Mouse (Mus musculus) fat pad, adult 2 months (tissue): ENCODE results near the gene Slc38a4.

Source experiments
- DNase-seq: peaks from one replicate; pipeline ENCODE4 v3.0.0-alpha.2; 2011; ENCODE audit warnings: low read depth, low spot score; ENCODE audit errors: extremely low read depth

Gene Slc38a4

DNA sequence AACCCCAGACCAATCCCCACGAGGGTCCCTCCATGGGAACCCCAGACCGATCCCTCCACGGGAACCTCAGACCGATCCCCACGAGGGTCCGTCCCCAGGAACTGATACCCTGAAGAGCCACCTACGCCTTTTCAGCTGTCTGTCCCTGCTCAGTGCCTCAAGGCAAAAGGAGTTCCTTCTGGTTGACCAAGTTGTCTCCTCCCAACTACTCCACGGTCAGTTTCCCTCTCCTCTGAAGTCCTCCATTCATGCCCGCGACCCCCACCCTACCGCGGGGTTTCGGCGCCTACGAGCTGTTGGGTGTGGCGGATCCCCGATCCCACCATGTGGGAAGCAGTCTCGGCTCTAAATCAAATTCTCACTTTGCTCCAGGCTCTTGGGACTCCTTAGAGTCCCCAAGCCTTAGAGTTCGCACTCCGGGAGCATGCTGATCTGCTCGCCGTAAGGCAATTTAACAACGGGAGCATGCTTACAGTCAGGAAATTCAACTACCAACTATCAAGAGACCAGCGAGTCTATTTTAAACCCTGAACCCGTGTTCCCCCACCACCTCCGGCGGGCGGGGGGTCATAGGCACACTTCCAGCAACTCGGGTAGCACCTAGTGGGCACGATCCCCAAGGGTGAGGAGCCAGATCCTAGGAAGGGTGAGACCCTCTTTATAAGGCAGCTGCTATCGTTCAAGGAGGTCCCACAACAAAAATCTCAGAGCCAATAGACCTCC is 828 bp downstream of the Slc38a4 start:
- DNase-seq: no peak

DNA sequence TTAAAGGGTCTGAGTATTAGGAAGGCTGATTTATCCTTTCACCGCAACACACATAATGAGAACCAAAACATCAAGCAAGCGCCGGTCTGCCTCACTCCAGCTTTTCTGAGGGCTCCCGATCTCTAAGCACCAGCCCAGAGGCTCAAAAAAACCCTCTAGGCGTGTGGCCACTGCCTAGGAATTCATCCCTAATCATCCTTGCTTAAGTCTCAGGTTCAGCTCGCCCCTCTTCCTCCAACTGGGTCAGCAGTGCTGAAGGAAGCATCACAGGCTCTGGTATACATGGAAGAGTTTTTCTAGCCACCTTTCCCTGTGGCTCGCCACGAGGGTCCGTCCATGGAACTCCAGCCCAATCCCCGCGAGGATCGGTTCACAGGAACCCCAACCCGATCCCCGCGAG is 1.6 kb downstream of the Slc38a4 start:
- no peak for DNase-seq

DNA sequence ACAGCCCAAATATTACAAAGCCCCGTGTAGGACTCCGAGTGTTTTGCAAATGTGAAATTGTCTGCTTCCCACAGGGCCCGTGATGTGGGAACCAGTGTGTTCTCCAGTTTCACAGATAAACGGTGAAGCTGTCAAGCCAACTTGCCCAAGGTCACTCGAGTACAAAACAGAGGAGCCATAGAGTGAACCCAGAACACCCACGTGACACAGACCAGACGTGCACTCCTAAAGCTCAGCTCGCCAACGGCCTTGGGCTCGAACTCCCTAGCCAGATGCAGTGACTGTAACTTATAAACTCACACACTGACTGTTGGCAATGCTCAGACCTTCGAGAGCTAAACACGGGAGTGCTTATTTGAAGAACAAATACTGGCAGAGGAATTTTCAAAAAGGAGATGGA is 5.3 kb downstream of the Slc38a4 start:
- DNase-seq: no peak

DNA sequence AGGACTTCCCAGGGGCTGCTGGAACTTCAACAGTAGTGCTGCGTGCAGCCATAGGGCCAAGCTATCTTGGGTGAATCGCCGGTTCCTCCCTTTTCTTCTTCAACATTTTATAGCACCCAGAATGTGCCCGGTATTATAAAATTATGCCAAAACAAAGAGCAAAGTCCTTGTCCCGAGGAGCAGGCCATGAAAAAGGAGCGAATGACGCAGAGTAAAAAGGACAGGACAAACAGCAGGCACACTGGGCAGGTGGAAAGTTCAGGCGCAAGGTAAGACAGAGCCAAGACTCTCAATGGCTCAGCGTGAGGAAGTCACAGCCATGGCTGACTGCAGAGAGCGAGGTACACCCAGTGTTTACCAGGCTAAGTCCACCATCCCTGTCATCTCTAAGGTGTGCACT is 5.7 kb downstream of the Slc38a4 start:
- no peak for DNase-seq

DNA sequence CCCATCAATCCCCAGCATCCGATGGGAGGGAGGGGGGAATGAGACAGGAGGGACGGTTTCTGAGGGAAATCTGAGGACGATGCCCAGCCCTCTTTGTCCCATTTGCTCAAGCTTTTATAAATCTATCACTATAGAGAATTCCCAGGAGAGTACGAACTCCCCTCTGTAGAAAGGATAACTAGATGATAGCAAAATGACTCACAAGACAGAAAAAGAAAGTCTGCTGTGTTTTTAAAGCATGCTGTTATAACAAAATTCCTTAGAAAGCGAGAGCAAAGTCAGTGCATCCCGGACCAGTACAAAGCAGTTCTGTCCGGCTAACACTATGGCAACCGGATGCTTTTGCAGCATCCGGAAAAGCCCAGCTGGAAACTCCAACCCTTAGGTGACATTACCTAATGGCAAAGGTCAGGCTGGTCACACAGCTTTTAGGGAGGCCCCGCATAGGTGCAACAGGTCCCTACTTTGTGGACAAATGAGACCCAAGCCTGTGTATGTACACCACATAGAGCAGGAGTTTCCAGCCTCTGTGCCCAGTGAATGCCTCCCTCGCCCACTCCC is 6.4 kb downstream of the Slc38a4 start:
- DNase-seq: no peak

DNA sequence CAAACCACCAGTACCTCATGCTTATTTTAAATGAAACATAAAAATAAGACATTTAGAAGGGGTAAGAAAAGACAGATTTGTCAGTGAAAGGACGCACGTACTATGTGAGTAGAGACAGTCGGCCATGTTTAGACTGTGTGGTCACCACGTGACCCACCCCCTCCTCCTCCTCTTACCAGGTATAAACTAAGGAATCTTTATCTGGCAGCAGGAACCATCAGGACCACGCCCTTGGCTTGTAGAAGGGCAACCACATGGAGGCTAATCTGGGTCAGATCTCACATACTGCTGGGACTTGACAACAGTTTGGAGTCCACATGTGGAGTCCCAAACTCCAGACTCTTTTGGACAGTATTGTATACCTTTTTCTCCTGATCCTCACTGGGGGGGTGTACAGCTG is 7.5 kb downstream of the Slc38a4 start:
- DNase-seq: no peak

DNA sequence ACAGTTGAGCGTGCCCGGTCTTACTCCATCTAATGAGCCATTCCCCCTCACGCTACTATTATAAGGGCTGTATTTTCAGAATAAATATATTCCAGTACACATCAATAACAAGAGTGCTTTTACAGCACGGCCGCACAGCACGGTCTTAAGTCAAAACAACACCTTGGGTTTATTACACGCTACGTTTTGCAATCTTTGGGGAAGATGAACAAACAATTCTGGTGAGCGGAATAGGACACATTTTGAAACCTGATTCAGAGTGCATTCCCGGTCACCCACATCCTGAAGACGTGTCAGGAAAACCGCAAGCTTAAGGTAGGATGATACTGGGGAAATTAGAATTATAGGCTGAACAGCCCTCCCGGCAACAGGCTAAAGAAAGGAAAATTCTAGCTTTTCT is 11.8 kb downstream of the Slc38a4 start:
- DNase-seq: peak; percentile 11

DNA sequence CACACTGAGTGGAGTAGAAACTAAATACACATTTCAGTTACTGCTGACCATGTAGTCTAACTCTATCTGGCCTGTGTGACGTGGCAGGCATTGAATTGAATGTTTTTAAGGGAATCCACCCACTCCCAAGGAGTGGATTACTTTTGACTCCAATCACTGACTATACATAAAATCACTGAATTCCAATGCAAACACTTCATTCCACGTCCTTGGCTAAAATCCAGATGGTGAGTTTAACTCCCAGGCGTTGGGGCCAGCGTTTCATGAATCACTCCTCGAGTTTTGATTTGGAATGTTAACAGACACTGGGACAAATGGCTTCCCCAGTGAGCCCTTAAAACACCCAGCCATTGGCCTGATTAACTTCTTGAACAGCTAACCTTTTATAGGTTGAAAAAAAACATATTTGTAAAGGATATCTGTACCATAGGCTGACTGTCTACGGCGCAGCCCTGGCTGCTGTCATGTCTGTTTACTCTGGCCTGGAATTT is 13.7 kb downstream of the Slc38a4 start:
- no peak for DNase-seq

DNA sequence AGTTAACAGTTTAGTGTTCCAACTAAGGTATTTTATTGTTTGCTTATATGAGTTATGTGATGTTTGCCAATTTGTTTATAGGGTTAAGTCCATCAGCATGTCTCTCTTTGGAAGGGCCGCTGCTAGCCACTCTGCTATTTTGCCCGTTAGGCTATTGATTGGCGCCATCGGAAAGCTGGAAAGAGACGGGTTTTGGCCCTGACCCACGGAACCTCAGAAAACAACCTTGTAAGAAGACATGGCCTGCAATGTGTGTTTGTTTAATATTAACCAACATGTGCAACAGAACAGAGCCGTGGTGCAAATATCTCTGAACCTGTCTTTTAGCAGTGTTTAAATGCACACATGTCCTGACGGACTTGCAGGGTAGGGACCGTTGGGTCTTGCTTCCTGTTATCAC is 14.6 kb downstream of the Slc38a4 start:
- no peak for DNase-seq

DNA sequence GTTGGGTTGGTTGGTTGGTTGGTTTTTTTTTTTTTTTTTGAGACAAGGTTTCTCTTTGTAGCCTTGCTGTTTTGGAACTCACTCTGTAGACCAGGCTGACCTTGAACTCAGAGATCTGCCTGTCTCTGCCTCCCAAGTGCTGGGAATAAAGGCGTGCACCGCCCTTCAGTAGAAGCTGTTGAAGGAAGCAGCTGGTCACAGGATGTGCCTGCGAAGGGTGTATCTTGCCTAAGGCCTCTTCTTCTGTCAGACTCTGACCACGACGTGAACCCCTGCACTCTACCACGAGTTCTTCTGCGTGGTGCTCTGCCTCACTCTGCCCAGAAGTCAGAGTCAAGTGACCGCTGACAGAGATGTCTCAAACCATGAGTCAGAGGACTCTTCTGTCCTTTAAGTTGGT is 18.0 kb downstream of the Slc38a4 start:
- no peak for DNase-seq

DNA sequence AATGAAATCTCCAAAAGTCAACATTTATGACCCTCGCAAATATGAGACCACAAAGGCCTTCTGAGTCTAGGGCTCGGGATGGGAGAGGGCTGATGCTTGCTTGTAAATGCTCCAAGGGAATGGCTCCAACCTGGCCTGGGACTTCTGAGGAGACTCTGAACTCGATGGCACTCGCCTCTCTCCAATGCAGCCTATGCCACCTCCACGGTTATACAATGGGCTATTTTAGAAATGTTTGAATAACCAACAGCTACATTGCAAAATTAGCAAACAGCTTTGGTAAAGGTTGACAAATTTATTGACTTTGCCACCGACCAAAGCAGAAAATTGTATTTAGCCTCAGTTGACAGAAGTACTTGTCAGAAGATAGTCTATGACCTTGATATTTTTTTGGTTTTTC is 19.9 kb downstream of the Slc38a4 start:
- no peak for DNase-seq

DNA sequence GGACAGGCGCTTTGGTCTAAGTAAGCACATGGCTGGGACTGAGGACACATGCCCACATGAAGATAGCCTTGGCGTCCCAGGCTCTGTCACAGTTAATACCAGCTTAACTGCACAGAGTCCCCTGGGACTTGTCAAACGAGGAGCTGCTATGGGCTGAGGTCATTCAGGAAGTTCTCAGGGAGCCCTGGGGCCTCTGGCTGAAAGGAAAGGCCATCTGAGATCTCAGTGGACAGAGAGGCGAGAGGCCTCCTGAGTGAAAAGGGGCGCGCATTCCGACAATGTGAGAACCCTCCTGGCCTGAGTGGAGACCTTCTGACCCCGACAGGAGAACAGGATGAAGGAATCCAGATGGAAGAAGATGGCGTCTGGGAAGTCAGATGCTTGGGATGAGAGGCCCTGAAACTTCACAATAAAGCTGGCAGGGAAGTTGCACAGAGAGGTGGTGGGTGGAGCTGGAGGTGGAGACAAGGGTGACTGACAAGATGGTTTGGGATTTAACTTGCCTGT is 22.2 kb downstream of the Slc38a4 start:
- no peak for DNase-seq

DNA sequence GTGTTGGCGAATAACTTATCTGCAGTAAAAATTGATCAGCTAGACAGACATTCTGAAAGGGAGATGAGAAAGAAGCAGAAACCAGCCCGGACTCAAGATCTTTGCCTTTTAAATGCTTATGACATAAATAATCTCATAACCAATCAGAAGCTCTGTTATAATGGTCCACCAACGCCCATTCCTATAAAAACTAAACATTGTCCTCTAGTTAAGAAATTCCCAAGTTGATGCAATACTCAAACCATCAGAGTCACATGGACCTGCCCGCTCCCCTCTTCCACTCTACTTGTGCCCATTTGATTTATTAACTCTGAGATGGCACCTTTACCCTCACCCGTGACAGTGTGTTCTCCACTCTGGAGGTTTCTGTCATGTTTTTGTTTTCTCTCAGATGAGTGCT is 23.9 kb downstream of the Slc38a4 start:
- DNase-seq: no peak

DNA sequence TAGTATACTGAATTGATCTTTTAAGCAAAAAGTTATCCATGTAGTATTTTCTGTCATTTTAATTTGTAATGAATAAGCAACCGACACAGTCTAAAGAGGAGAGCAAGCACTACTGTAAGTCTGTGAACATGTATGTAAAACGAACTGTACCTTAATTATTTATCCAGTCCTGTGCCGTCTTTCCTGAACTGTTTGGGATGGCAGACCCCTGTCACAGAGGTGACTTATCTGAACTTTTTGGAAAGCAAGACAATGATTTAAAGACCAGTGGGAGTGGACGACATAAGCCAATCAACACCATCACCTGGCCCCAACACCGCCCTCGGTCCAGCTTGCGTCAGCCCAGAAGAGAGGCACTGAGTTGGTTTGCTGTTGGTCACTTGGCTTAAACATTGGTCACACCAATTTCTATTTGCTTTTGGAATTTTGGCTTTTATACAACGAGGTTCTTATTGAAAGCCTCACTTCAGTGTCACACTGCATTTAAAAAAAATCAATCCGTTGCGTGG is 24.7 kb downstream of the Slc38a4 start:
- DNase-seq: no peak

DNA sequence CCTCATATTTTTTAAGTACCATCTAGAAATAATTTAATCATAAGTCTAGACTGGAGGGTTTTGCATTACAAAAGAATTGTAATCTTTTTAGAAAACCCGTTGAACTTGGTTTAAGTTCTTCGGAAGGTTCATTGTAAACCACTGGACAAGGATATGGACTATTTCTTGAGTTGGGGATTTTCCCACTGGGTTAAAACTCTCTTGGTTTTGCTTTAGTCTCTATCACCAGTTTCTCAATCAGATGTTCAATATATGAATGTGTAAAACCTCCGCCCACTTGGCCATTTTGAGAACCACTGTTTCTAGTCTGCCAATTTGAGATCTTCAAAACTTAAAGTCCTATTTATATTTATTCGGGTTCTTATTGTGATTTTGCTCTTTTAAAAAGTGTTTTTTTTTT is 25.6 kb downstream of the Slc38a4 start:
- DNase-seq: no peak

DNA sequence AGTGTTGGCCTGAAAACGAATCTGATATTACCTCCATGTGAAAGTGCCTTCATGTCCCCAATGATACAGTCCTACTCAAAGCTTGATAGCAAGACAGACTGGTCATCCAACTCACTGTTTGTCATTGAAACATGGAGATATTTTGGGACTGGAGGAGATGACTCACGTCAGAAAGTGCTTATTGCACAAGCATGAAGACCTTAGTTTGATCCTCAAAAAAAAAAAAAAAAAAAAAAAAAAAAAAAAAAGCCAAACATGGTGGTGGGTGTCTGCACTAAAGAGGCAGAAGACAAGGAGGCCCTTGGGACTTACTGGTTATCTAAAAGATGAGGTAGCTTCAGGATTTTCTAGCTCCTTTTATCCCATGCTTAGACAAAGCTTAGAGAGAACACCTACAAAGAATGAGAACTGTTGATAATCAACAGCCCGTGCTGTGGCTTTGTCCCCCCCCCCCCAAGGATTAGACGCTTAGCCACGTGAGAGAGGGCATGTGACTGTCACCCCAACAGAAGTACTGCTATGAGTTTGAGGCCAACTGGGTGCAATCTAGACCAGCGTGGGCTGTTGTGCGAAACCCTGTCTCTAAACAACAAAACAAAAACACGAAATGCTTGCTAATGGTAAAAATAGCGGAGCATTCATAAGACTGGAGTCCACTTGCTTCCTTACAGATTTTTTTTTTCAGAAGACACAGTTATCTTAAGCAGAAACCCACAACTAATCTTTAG is 26.5 kb downstream of the Slc38a4 start:
- no peak for DNase-seq

DNA sequence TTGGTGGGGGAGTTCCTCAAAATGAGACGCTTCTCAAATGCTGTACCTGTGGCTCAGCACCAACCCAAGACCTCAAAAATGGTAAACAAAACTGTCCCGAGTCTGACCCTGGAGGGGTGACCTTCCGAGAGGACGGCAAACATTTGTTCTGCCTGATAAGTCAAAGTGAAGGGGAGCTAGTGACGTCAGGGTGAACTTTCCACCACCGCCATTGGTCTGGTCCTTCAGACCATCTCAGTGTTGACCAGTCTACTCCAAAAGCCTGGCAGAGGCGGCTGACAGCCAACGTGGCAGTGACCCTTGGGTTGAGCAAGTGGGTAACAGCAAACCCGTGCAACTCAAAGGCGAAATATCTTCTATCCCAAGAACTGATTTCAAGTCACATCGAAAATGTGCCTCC is 27.1 kb downstream of the Slc38a4 start:
- DNase-seq: no peak

DNA sequence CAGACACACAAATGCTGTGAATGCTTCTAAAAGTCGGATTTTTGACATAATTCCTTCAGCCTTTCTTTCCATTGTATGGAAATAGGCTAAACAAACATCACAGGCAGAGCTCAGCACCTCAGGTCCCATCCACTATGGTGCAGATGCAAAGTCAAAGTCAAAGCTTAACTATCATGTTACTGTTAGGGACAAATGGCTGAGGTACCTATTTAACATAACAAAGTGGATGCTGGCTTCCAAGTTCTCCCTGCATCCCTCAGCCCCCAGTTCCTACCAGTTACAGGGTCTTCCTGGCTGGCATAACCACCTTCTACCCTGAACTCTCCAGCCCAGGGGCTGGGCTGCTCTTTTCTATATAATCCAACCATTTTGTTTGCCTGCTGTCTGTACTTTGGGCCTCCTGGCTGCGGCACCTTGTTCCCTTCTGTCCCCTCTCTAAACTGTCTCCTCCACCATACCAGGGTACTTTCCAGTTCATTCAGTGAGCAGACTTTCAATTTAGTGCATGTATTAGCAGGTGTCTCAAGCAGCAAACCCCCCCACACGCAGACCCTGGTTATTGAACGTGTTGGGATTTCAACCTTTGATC is 27.6 kb downstream of the Slc38a4 start:
- no peak for DNase-seq

DNA sequence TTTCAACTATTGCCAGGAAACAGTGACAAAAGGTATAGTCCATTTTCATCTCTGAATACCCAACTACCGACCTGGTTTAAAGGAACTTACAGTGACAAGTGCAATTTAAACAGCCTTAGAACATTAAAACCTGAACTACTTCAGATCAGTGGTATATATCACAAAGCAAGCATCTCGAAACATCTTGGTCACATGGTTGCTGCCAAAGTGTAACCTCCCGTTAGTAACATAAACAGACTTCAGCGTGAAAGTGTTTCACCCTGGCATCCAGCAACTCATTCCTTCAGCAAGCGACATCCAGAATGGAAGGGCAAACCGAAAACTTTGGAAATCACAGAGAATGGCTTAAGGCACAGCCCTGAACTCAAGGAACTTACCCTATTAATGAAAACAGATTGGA is 29.1 kb downstream of the Slc38a4 start:
- no peak for DNase-seq

DNA sequence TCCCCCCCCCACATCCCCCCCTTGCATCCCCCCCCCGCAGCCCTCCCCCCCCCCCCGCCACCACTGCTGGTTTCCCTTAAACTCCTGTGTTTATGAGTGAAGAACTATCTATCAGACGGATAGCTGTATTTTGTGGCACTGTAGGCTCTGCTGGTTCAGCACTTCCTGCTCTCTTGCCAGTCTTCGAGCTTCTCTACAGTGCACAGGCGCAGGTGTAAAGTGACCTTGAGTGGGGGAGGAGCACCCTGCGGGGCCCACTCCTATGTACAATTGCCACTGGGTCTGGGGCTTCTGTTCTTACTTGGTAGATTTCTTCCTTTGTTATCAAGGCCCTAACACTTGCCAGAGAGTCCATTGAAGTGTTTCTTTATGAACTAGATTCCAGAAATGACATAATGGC is 33.0 kb downstream of the Slc38a4 start:
- no peak for DNase-seq

DNA sequence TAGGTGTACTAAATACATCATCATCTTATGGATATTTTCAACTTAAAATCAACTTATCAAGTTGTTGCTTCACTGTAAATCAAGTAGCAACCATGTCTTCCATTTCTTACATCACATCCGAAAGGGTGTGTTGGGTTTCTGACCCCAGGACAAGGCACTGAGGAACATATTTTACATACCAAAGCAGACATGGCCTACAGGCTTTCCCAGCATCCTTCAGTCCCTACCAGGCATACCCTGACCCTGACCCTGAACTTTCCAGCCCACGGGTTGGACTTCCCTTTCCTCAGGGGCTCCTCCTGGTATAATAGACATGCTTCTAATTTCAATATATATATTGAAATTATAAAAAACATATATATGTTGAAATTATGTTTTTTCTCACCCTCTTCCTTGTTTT is 33.5 kb downstream of the Slc38a4 start:
- DNase-seq: no peak

DNA sequence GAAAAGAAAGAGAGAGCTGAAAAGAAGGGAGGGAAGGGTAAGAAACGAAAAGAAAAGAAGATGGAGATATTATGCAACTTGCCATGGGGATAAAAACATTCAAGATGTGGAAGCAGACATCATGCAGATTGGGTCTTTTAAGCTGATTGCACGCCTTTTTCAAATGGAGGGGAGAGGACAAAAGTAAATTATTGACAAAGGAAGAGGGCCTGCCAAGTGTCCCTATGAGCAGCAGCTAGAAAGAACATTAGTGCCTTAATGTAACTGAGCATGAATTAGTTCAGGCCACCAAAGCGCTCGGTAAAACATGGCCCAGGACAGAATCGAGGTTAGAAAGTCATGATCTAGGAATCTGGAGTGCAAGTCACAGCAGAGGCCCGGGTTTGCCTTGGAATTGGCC is 35.5 kb downstream of the Slc38a4 start:
- no peak for DNase-seq
